Mouse (Mus musculus): Measurements from ENCODE around the gene Thbs4. TPM values are rescaled to one million over a fixed set of nuclear protein-coding genes. Genes with fewer than 3 reads are reported as not detected.

The Thbs4 gene
- total RNA-seq, 1 experiment = 0.76 TPM

DNA sequence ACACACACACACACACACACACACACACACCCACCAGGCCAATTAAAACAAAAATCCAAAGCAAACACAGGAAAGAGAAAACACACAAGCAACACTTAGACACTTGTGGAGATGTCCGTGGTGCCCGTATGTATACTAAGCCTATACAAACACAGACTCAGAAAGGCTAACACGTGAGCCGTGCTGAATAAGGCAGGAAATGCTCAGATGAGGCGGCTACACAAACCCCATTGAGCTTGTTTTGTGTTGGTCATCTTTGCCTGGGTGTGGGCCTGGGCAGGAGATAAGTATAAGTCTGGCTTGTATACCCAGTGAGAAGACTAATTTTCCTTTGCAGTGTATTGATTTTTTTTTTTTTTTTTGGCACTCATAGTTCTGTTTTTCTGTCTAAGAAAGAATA lies 92.6 kb downstream of the Thbs4 start:
- no peak for TF ChIP-seq ZNF384 (IDR thresholded peaks at IDR 0.05; ENCODE audit: low read depth, low read length)
- no peak for TF ChIP-seq ZC3H11A (IDR thresholded peaks at IDR 0.05; ENCODE audit: borderline replicate concordance, low read depth, low read length)
- no peak for TF ChIP-seq CHD2 (IDR thresholded peaks at IDR 0.05; ENCODE audit: low read depth, low read length)
- no peak for TF ChIP-seq HCFC1 (IDR thresholded peaks at IDR 0.05; ENCODE audit: borderline replicate concordance, insufficient read depth, low read length)
- no peak for TF ChIP-seq MAFK (IDR thresholded peaks at IDR 0.05; ENCODE audit: insufficient read depth, low read depth, low read length)
- Histone ChIP-seq H3K27ac (ENCODE audit: insufficient read depth, low read depth, low read length, poor library complexity, severe bottlenecking) (no peak overlapping the region), H3K4me1 (ENCODE audit: control insufficient read depth in 2 of 2, insufficient read depth in 2 of 2, low read length in 2 of 2, poor library complexity in 1 of 2) (peaks cover 0 to 19% of the 10 kb centered on the region in 2 experiments; a peak in 2 of 4 replicates), H3K36me3 (ENCODE audit: control insufficient read depth, insufficient read depth, low read length, poor library complexity, severe bottlenecking) (no peaks in the 10 kb centered on the region; the same call in 1 of the 2 replicates), H3K9ac (ENCODE audit: insufficient read depth, low read depth, low read length, poor library complexity, severe bottlenecking) (no peak overlapping the region), H3K9me3 (ENCODE audit: control insufficient read depth, insufficient read depth, low read depth, low read length) (no peaks in the 10 kb centered on the region), H3K4me3 (ENCODE audit: insufficient read depth in 1 of 2, low read depth in 1 of 2, low read length in 2 of 2, poor library complexity in 1 of 2, severe bottlenecking in 1 of 2) (no peak overlapping the region)
- in situ Hi-C loops (cut with MboI; ENCODE audit: low sequenced_read_pairs in 2 of 2, unreplicated experiment in 2 of 2) = no loop called here
- DNase-seq (ENCODE audit: low read depth, low spot score) = no peak

Other genes starting within 250 kb of the Thbs4 start
- gene Spz1, start 218.6 kb downstream of the Thbs4 start, total RNA-seq (2012; rRNA removed) = 0.76 and 1.8 TPM in 2 replicates
- 14.9 and 25.8 TPM in 2 replicates for gene Serinc5, start 183.7 kb downstream of the Thbs4 start, total RNA-seq (2012; rRNA removed)
- gene Mtx3, start 49.9 kb upstream of the Thbs4 start, total RNA-seq (2012; rRNA removed) = 8.1 and 8.4 TPM in 2 replicates